Mouse (Mus musculus): ENCODE measurements around the gene Grk3.

Gene Grk3

DNA sequence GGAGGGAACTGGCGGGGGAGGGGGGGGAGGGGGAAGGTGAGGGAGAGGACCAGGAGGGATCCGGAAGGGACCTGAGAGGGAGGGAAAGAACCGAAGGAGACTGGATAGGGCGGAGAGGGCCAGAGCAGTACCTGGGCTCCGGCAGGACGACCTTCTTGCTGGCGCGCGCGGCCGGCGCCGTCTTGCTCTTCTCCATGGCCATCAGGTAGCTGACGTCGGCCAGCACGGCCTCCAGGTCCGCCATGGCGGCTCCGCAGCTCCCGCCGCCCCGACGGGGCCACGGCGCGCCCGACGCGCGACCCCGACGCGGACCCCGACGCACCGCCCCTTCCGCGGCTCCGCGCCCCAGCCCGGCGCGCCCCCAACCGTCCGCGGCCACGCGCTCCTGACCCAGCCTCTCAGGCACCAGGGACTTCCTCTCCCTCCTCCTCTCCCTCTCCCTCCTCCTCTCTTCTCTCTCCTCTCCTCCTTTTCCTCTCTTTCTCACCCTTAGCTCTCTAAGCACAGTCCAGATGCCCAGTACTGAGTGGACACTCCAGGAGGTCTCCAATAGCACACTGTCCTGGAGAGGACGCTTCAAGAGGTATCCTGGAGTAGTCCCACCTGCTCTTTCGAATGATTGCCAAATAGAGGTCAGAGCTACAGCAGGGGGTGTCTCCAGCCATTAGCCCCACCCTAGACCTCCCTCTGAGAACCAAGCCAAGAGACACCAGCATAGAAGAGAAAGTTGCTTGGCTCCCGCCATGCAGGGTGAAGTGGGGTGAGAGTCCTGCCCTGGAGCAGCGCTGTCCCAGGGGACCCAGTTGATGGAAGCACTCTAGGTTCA is at the start of gene Grk3:
TSS of gene Grk3 (minus strand) at position 556 of the 826 bp plus-strand sequence.
- no peak for DNase-seq (ENCODE audit: low read depth, low spot score)

GRCm38 (mm10) chr5:113054308-113054707 is 38.7 kb upstream of the Grk3 start:
- DNase-seq (ENCODE audit: low read depth, low spot score), result peak; percentile 78

DNA sequence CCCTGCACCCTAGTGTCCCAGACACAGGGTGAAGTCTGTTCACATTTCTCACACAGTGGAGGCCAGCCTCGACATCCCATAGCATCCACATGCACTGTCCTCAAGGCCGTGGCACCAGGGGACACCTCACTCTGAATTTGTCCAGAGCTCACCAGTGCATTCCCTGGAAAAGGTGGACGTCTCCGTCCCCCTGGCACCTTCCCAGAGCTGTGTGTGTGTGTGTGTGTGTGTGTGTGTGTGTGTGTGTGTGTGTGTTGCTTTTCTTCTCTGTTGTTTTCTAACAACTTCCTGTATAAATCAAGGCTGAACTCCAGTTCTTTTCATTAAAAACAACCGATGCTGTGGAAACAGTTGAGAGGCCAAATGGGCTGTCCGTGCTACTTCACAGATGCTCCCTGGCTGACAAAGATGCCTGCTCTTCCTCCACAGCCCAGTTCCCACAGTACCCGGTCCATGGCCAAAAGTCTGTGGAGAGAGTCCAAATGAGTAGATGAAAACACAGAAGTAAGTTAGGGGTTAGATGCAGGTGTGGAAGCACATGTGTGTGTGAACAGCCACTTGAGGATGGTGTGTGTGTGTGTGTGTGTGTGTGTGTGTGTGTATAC is 35.1 kb upstream of the Grk3 start:
- DNase-seq (ENCODE audit: low read depth, low spot score), result no peak

DNA sequence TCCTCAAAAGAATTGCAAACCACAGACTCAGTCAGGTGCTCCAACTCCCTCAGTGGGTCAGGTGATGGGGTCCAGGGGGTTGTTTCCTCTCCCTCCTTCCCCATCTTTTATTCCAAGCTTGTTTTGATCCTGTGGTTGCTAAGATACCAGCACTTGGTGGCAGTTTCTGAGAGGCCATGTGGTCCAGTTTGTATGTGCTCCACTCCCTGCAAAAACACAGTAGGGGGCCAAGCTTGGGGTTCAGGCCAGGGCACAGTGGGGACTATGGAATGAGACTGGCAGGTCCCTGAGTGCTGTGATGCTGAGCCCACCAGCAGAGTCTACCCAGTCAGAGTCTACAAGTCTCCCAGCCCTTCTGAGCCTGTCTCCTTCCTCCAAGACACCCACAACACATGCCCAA is 34.3 kb upstream of the Grk3 start:
- no peak for DNase-seq (ENCODE audit: low read depth, low spot score)

GRCm38 (mm10) chr5:113045511-113046273 is 30.1 kb upstream of the Grk3 start:
- DNase-seq (ENCODE audit: low read depth, low spot score), result no peak

DNA sequence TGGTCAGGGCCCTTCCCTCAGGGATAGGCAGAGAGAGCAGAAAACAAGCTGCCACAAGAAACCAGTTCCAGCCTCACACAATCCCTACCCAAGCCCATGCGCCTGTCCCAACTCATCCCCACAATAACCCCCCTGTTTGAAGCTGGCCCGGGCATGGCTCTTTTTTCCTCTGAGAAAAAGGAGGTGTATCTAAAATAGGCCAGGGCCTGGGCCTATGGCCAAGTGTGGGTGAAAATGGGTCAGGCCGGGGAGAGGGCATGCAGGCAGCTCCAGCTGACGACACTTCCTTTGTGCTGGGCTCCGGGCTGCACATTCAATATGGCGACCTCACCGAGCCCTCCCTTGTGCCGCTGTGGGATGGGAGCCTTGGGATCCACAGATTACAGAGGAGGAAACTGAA is 27.9 kb upstream of the Grk3 start:
- DNase-seq (ENCODE audit: low read depth, low spot score), result no peak

DNA sequence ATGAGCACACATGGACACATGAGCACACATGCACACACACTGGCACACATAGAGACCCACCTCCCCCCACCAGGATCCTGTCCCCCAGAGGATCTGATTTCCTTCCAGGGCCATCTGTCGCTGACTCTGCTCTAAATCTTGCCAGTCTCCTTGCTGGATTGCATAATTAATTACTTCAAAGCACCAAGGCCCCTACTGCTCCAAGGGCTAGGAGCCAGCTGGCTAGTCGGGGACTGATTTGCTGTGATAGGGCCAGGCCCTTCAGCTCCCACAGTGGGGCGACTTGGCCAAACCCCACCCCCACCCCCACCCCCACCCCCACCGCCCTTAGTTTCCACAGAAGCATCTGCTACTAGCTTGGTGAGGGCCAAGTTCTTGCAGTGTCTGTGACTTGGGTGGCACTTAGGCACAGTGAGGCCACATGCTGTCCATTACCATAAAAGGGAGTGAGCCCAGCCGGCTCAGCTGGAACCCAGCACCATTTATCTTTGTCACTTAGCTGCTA is 26.0 kb upstream of the Grk3 start:
- DNase-seq (ENCODE audit: low read depth, low spot score), result no peak

DNA sequence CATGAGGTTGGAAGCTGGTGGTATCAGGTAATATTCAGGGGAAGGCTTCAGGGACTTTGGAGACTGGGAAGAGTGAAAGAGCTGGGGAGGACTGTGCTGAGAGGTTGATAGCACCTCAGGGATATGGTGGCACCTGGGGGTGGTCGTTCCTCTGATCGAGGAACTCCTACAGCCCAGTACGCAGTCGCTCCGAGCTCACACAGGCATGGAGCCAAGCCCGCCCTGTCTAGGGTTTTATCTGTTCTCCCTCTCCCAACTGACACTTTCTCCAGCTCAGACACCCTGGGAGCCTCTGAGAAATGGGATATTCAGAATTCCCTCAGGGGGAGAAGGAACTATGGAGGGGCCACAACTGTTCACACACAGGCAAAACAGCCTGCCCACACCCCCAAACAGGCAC is 25.2 kb upstream of the Grk3 start:
- no peak for DNase-seq (ENCODE audit: low read depth, low spot score)

- no peak for DNase-seq (ENCODE audit: low read depth, low spot score)
These were observed 23.0 kb upstream of the Grk3 start for GRCm38 (mm10) chr5:113038601-113039000.

- DNase-seq (ENCODE audit: low read depth, low spot score), result peak; percentile 67
These were observed 19.8 kb upstream of the Grk3 start for GRCm38 (mm10) chr5:113035094-113036047.

GRCm38 (mm10) chr5:113031201-113031754 is 15.7 kb upstream of the Grk3 start:
- DNase-seq (ENCODE audit: low read depth, low spot score), result no peak

- DNase-seq (ENCODE audit: low read depth, low spot score), result no peak
These were observed 14.5 kb upstream of the Grk3 start for GRCm38 (mm10) chr5:113030082-113030481.

DNA sequence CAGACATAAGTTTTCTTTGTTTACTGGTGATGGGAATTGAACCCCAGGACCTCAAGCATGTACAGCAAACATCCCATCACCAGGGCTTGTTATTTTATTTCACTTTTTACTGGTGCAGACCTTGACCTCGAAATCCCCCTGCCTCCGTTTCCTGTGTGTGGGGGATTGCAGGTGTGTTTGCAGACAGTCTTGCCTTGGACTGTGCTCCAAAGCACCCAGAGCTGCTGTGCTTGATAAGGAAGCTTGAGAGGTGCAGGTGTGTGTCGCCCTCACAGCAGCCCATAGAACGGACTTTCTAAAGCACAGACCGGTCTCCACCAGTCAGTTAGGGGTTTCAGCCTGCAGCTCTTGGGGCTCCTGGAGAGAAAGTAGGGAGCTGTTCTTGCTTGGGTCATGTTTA is 11.1 kb upstream of the Grk3 start:
- DNase-seq (ENCODE audit: low read depth, low spot score), result no peak

DNA sequence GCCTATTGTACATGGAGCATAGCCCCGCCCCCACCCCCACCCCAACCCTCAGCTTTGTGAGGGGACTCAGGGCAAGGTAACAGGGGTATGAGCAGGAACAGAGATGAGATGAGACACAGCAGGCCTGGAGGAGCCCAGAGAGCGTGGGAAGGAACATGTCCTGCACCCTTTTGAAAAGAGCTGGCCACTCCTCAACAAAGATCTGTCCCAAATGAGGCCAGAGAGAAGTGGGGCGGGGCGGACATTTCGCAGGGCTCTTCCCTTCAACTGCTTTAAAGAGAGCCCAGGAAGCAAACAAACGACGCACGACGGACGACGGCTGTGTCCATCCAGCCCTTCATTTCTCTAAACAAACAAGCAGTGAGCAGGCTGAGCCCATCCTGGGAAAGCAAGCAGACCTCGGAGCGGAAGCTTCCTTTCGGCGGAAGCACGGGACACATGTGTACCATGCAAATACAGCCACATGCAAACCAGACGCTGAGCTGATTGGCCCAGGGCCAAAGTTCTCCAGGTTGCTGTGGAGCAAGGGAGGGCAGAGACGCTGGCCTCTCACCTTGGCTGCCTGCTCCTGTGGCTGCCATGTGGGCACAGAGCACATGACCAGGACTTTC is 8.7 kb upstream of the Grk3 start:
- no peak for DNase-seq (ENCODE audit: low read depth, low spot score)

DNA sequence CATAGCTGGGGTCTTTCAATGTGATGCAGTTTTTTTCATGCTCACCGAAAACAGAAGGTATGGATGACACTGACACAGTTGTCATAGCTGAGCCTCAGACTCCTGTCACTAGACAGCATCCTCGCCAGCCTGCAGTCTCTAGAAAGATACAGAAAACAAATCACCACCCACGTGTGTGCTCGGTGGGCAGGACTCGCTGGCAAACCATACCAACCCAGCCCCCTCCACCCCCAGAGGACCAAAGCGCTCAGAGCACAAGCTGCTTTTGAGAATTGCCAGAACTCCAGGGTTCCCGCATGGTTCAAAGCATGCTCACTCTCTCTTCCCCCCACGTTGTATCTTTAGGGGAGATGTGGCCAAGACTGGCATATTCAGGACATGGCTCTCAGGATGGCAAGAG is 2.6 kb upstream of the Grk3 start:
- no peak for DNase-seq (ENCODE audit: low read depth, low spot score)

GRCm38 (mm10) chr5:113017004-113017403 is 1.4 kb upstream of the Grk3 start:
- DNase-seq (ENCODE audit: low read depth, low spot score), result no peak

- no peak for DNase-seq (ENCODE audit: low read depth, low spot score)
These were observed 769 bp downstream of the Grk3 start for GRCm38 (mm10) chr5:113014808-113015235.

GRCm38 (mm10) chr5:113014111-113014807 is 1.3 kb downstream of the Grk3 start:
- no peak for DNase-seq (ENCODE audit: low read depth, low spot score)

DNA sequence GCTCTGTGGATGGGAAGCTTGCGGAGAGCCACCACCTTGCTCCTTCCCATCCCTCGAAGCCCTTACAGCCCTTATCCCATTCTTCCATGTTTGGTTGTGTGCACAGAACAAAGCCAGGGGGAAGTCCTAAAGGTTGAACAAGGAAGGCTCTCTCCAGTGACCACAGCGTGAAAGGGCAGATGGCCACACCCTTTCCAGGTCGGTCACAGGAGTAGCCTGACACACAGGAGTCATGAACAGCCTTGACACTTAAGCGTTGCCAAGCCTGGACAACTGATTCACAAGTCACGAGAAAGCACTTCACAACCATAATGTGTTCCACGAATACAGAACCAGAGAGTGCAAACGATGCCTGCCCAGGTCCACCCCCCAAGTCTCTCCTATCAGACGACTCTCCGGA is 3.7 kb downstream of the Grk3 start:
- no peak for DNase-seq (ENCODE audit: low read depth, low spot score)

Measured in CD4-positive, CD25-positive, alpha-beta regulatory T cell, adult 2 months (primary cell).